Mouse (Mus musculus) testis, adult 2 months (tissue): Measurements from ENCODE around the gene Obscn.

ENCODE experiments used
- CTCF ChIP-seq: fragments of 200-500 bp; IDR thresholded peaks from 2 replicates; pipeline ENCODE4 v1.5.1; 2012; ENCODE audit warnings: low read depth, mild to moderate bottlenecking, inconsistent platforms, low read length, moderate library complexity; ENCODE audit not compliant: control insufficient read depth, insufficient read depth, insufficient replicate concordance
- POLR2A ChIP-seq: fragments of 200-500 bp; IDR thresholded peaks from 2 replicates; pipeline ENCODE4 v1.6.1; 2012; ENCODE audit warnings: low read depth, mild to moderate bottlenecking, inconsistent platforms, low read length, moderate library complexity; ENCODE audit not compliant: control insufficient read depth

- TF ChIP-seq POLR2A (no peak), CTCF (no peak)
Measured at GRCm38 (mm10) chr11:59135904-59136452, at the start of gene Obscn.
